Mouse (Mus musculus) midbrain, postnatal 0 days (tissue): ENCODE results near the gene Atp6v0a4. TPM values are rescaled to one million over a fixed set of nuclear protein-coding genes. Genes with fewer than 3 reads are reported as not detected.

Experiments used
- ATAC-seq: fragments of 200-750 bp; cut with Nextera tagmentation; 2 replicates; pipeline ENCODE4 v1.8.0; 2017; ENCODE audit warnings: moderate number of reproducible peaks, mild to moderate bottlenecking, moderate TSS enrichment, moderate library complexity; ENCODE audit not compliant: low FRiP score
- DNase-seq: peaks from one replicate; pipeline ENCODE4 v3.0.0-alpha.2; 2015; ENCODE audit warnings: low spot score
- H3K27ac ChIP-seq: fragments of 300-500 bp; sonication (generic); 2 replicates; pipeline ENCODE4 v1.5.1; 2014; ENCODE audit warnings: low read depth, mild to moderate bottlenecking, low read length, mixed read lengths
- H3K27me3 ChIP-seq: fragments of 300-500 bp; sonication (generic); 2 replicates; pipeline ENCODE4 v1.6.1; 2014; ENCODE audit warnings: low read length, control low read depth, mixed read lengths; ENCODE audit not compliant: insufficient read depth
- H3K36me3 ChIP-seq: fragments of 300-500 bp; sonication (generic); 2 replicates; pipeline ENCODE4 v1.6.1; 2014; ENCODE audit warnings: low read length, control low read depth, mixed read lengths; ENCODE audit not compliant: insufficient read depth
- H3K4me1 ChIP-seq: fragments of 300-500 bp; sonication (generic); 2 replicates; pipeline ENCODE4 v1.6.1; 2014; ENCODE audit warnings: mild to moderate bottlenecking, control low read depth, antibody characterized with exemption, low read length, mixed read lengths; ENCODE audit not compliant: insufficient read depth
- H3K4me2 ChIP-seq: fragments of 300-500 bp; sonication (generic); 2 replicates; pipeline ENCODE4 v1.6.1; 2014; ENCODE audit warnings: low read depth, mild to moderate bottlenecking, low read length, mixed read lengths; ENCODE audit not compliant: poor library complexity, severe bottlenecking
- H3K4me3 ChIP-seq: fragments of 300-500 bp; sonication (generic); 2 replicates; pipeline ENCODE4 v1.5.1; 2014; ENCODE audit warnings: low read depth, mild to moderate bottlenecking, low read length, moderate library complexity
- H3K9ac ChIP-seq: fragments of 300-500 bp; sonication (generic); replicated peaks from 2 replicates; pipeline ENCODE4 v1.6.1; 2014; ENCODE audit warnings: mild to moderate bottlenecking, low read length, moderate library complexity, mixed read lengths; ENCODE audit not compliant: poor library complexity, severe bottlenecking
- H3K9me3 ChIP-seq: fragments of 300-500 bp; sonication (generic); 2 replicates; pipeline ENCODE4 v1.6.1; 2016; ENCODE audit warnings: low read length, control low read depth
- CTCF ChIP-seq: IDR thresholded peaks from 2 replicates; pipeline ENCODE4 v1.5.1; 2016; ENCODE audit warnings: antibody characterized with exemption, mild to moderate bottlenecking
- WGBS: fragments of 180-500 bp; shearing (Covaris S2); extraction: QIAGEN DNeasy Blood & Tissue Kit; methylation state at CpG from one replicate; pipeline ENCODE4 v1.1.7; 2014; 5-methylcytosine and 5-hydroxymethylcytosine counted together
- polyA plus RNA-seq: library from polyadenylated mRNA; unstranded; fragments of >200 nt; fragmentation: Nextera tagmentation; extraction: Ambion mirVana; gene quantifications from 2 replicates; pipeline ENCODE4 v1.2.1, GENCODE M21; 2015
- total RNA-seq: library from RNA; depleted of rRNA; stranded (reverse); fragments of >200 nt; gene quantifications from 2 replicates; pipeline ENCODE4 v1.2.3, GENCODE M21; 2014

Gene Atp6v0a4
- total and polyA plus RNA-seq, 2 experiments from 2014 or later: 0.27 to 0.30 TPM

DNA sequence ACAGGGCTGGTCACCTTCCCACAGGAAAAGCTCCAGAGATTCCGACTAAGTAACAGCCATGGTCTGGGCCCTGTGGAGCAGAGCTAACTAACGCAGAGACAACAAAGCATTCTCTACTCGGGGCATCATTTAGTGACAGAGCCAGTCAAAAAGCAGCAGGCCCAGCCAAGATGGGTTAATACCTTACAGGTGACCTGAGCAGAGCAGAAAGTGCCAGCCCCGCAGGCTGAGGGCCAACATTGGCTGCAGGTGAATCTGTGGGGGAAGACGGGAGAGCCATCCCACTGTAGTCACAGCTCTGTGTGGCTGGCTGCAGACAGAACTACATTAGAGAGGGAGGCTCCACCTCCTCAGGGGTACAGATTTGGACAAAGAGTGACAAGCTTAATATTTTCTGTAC, 22.9 kb upstream of the Atp6v0a4 start:
- Histone ChIP-seq H3K4me1 (no peaks in the 10 kb centered on the region), H3K27ac (no peak overlapping the region), H3K9me3 (no peaks in the 10 kb centered on the region), H3K36me3 (peaks cover 55% of the 10 kb centered on the region), H3K4me2 (no peak overlapping the region), H3K4me3 (no peak overlapping the region), H3K9ac (no peak overlapping the region), H3K27me3 (no peaks in the 10 kb centered on the region)
- no peak for ATAC-seq
- no peak for DNase-seq
- 86% methylated on average over 5 of the region's 5 CpGs for WGBS
- TF ChIP-seq CTCF: no peak

GRCm38 (mm10) chr6:38145463-38146065, 21.2 kb upstream of the Atp6v0a4 start:
- Histone ChIP-seq H3K4me1 (no peaks in the 10 kb centered on the region), H3K4me3 (no peak overlapping the region), H3K9ac (no peak overlapping the region), H3K4me2 (no peak overlapping the region), H3K36me3 (peaks cover 52% of the 10 kb centered on the region), H3K9me3 (no peaks in the 10 kb centered on the region), H3K27me3 (no peaks in the 10 kb centered on the region), H3K27ac (no peak overlapping the region)
- WGBS: 65% methylated on average over 8 of the region's 8 CpGs
- TF ChIP-seq CTCF: no peak
- DNase-seq: no peak
- no peak for ATAC-seq

- DNase-seq: no peak
- 75% methylated on average over 9 of the region's 9 CpGs for WGBS
- Histone ChIP-seq H3K9ac (no peak overlapping the region), H3K36me3 (peaks cover 50% of the 10 kb centered on the region), H3K27ac (no peak overlapping the region), H3K4me1 (no peaks in the 10 kb centered on the region), H3K9me3 (no peaks in the 10 kb centered on the region), H3K27me3 (no peaks in the 10 kb centered on the region), H3K4me2 (no peak overlapping the region), H3K4me3 (no peak overlapping the region)
- TF ChIP-seq CTCF: no peak
- no peak for ATAC-seq
Measured at GRCm38 (mm10) chr6:38144161-38144998, 20.0 kb upstream of the Atp6v0a4 start.

- no peaks in the 10 kb centered on the region for H3K4me1 ChIP-seq
- no peak overlapping the region for H3K27ac ChIP-seq
- no peaks in the 10 kb centered on the region for H3K27me3 ChIP-seq
- H3K4me2 ChIP-seq: no peak overlapping the region
- DNase-seq: no peak
- no peak overlapping the region for H3K4me3 ChIP-seq
- whole genome bisulfite sequencing: 88% methylated on average over 9 of the region's 9 CpGs
- ATAC-seq: no peak
- H3K36me3 ChIP-seq: peaks cover 30% of the 10 kb centered on the region
- no peak overlapping the region for H3K9ac ChIP-seq
- TF ChIP-seq CTCF: no peak
- H3K9me3 ChIP-seq: no peaks in the 10 kb centered on the region
Measured at GRCm38 (mm10) chr6:38140402-38140801, 16.0 kb upstream of the Atp6v0a4 start.

DNA sequence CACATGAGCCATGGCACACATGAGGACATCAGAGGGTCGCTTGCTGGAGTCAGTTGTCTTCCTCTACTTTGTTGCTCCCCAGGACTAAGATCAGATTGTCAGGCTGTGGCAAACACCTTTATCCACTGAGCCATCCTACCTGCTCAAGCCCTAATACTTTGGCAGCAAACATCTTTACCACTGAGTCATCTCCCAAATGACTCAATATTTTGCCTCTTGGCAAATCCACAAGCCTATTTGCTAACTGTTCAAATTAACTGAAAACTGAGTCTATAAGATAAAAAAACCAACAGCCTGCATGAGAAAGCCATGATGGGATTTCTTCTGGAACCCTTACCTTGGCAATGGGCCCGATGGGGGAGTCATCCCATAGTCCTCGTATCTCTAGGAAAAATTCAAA, 14.7 kb upstream of the Atp6v0a4 start:
- Histone ChIP-seq H3K9me3 (no peaks in the 10 kb centered on the region), H3K4me3 (no peak overlapping the region), H3K4me1 (no peaks in the 10 kb centered on the region), H3K27me3 (no peaks in the 10 kb centered on the region), H3K27ac (no peak overlapping the region), H3K4me2 (no peak overlapping the region), H3K9ac (no peak overlapping the region), H3K36me3 (peaks cover 33% of the 10 kb centered on the region)
- no peak for DNase-seq
- WGBS: 90% methylated on average over 3 of the region's 3 CpGs
- TF ChIP-seq CTCF: no peak
- no peak for ATAC-seq
